Mouse (Mus musculus) G1E-ER4 (cell line): Measurements from ENCODE around the gene Tdrd9. TPM values are rescaled to one million over a fixed set of nuclear protein-coding genes. Genes with fewer than 3 reads are reported as not detected.

Experiments used
- GATA1 ChIP-seq: IDR thresholded peaks from one replicate; pipeline ENCODE4 v1.8.0; 2012; ENCODE audit warnings: low read length, inconsistent platforms
- polyA plus RNA-seq: library from polyadenylated mRNA; stranded (reverse); fragments of >175 nt; gene quantifications from 2 replicates; pipeline ENCODE4 v1.2.3, GENCODE M21; 2012

The Tdrd9 gene
- polyA plus RNA-seq, 1 experiment: not detected

DNA sequence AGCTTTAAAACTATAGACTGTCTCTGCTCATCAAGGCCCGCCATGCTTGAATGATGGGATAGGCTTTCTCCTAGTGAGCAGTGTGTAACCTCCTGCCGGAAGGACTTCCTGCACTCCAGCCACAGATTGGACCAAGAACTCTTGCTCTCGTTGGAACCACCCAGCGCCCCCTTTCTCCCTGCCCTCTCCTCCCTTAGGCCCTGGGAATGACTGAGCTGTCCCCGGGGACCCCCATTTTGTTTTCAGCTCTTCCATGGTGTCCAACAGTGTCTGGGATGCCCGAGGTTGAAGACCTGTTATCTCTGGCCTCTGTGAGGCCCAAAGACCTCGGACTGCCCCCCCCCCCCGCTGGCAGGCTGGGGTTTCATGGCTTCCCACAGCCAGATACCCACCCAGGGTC is 108.6 kb downstream of the Tdrd9 start:
- TF ChIP-seq GATA1: no peak

DNA sequence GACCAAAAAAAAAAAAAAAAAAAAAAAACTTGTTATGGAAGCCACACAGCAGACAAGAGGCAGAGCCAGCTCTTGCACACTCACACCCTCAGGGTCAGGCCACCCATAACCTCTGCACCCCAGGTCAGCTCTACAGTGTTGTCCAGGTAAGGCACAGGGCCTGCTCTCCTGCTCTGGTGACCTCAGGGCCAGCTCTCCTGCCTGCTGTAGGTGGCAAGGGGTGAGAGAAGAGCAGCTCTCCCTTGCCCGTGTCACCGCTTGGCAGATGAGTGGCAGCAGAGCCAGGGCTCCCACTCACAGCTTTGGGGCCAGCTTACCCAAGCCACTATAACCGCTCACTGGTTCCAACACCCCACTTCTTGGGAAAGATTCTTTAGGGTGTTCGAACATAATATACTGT is 109.6 kb downstream of the Tdrd9 start:
- no peak for TF ChIP-seq GATA1

DNA sequence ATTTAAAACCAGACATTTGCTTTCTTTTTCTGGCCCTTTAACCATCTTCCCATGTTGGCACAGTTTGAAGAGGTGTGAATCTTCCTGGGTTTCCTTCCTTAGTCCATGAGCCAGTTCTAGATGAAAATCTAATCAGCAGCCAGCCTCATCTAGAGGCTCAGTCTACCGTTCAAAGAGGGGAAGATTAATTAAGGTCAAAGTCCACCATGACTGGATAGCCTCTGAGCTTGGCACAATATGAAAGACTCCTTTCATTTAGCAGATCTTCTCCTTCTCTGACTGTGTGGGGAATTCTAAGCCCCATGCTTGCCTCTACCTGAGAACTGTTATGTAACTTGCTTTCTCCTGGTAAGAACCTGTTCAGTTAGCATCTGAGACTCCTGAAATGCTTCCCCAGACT is 110.9 kb downstream of the Tdrd9 start:
- no peak for TF ChIP-seq GATA1

DNA sequence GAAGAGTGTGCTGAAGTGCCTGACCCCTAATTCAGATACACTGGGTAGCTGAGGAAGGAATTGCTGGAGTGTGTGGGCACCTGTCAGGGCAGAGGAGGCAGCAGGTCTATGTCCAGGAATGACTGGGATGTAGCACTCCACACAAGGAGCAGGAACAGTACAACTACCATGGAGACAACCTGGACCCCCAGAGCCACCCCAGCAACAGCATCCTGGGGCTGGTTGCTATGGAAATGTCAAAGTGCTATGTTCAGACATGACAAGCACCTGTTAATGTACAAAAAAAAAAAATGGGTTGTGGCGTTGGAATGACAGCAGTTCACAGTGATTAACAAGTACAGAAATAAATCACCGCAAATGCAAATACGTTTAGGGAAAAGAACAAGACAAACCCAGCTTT is 114.9 kb downstream of the Tdrd9 start:
- no peak for TF ChIP-seq GATA1

DNA sequence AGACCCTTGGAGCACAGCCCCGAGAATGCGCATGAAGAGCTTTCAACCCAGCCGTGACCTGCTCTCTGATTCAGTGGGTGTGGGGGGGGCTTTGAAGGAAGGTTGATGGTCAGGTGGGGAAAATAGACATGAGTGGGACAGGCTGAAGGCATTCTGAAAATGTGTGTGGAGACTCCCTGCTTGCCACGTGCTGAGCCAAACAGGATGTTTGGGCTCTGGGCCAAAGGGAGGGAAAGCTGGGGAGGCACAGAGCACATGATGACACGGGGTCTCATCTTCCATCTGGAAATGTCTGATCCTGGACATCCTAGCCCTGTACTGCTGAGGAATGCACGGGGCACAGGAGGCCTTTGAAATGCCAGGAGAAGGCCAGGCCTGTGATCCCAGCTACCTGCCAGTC is 115.4 kb downstream of the Tdrd9 start:
- no peak for TF ChIP-seq GATA1

DNA sequence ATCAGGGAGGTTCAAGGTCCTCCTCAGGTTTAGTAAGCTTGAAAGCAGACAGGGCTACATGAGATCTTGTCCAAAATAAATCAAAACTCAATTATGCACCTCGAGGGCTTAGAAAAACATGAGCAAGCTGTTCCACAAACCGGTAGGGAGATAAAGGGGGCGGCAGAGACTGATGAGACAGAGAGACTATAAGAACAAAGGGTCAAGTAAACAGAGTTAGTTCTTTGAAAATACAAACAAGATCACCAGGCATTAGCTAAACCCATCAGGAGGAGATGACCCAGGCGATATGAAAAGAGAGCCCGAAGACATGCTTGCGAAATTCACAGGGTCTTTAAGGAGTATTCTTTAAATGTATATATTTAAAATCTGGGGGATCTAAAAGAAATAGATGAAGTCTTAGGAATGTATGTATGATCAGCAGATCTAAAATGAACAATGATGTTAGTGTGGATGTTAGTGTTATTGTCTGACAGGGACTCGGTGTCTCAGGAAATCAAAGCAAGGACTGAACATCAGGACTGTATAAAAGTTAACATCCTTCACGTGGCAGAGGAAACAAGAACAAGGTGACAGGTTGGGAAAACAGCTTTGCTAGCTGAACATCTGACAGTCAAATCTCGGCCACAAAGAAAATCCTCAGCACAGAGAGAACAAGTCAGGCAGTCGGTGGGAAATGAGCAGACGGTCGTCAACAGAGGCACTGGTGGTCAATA is 117.4 kb downstream of the Tdrd9 start:
- TF ChIP-seq GATA1: no peak

DNA sequence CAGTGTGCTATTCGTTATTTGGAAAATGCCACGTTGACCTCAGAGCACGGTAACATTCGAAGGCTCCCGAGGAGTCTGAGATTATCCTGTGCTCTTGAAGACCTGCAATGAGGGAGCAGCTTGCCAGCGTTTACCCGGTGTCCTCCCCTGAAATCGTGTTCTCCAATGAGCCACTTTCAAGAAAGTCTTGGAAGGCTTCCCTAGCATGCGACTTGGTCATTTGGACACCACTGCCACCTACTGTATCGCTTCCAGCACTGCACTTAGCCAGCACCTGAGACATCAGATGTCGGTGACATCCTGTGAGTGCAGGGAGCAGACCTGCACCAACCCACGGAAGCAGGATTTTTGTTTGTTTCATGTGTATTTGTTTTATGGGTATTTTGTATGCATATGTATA is 119.7 kb downstream of the Tdrd9 start:
- no peak for TF ChIP-seq GATA1

DNA sequence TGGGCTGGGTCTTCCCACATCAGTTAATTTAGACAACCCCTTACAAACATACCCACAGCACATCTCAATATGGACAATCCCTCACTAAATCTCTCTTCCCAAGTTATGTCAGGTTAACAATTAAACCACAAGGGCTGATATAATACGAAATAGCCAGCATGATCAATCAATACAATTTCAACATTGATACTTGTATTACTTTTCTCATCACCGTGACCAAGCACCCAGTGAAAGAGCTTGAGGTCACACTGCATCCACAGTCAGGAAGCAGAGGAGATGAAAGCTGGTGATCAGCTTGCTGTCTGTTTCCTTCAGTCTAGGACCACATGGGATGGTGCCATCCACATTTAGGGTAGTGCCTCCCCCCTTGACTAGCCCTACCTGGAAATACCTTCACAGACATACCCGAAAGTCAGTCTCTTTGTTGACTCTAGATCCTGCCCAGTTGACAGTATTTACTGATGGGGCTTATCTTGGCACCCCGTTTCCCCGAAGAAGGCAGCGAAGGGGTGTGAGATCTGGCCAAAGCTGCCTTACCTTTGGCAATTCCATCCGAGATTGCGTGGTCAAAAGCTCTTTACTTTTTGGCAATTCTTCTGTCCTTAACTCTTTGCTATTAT is 123.0 kb downstream of the Tdrd9 start:
- no peak for TF ChIP-seq GATA1

DNA sequence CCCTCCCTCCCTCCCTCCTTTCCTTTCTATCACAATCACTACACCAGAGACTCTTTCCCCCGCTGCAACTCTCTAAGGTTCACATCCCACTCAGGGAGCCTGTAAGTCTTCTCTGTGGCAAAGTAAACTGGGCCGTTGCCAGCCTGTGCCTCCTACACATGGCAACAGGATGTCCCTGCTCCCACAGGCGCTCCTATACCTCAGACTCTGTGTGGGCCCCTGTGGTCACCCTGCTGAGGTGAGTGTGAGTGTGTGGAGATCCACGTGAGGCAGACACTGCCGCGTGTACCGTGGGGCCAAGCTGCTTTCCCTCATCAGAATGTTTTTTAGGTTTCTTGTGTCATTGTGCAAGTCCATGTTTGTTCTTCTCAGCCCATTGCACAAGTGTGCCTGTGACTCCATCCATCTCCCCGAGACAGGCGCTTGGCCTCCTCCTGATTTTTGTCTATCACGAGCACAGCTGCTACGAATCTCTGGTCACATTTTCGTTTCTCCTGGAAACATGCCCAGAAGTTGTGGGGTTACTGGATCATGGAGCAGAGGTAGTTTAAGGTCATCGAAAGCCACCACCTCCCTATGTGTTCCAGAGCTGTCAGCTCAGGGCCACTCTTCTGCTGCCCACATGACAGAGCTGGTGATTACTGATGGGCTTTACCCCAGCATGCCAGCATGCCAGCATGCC is 124.8 kb downstream of the Tdrd9 start:
- TF ChIP-seq GATA1: no peak

DNA sequence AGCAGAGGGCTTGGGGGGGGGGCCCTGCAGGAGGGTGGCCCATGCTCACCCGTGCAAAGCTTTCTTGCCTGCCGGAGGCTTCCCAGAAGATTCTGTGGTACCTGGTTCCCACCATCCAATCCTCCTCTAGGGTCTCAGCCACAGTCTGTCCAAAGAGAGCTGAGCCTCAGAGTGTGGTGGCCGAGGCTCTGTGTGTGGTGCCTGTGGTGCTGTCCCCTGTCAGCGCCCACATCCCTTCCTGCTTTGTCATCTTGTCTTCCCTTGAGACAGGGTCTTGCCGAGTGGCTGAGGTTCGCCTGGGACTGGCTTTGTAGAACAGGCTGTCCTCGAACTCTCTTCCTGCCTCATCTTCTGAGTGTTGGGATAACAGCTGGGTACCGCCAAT is 125.4 kb downstream of the Tdrd9 start:
- no peak for TF ChIP-seq GATA1

DNA sequence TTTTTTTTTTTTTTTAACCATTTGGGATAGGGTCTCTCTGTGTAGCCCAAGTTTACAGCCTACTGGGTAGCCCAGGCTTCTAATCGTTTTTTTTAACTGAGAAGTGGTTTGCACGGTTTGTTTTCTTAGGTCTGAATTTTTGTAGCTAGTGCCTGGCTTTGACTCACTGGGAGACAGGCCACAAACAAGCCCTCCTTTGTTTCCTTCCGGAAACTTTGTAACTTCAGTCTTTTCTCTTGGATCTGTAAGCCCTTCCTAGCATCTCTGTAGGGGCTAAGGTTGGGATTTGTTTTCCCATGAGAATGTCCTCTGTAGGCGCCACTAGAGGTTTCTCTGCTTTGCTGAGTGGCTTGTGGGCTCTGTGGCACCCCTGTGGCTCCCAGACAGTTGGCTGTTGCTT is 128.7 kb downstream of the Tdrd9 start:
- TF ChIP-seq GATA1: no peak

DNA sequence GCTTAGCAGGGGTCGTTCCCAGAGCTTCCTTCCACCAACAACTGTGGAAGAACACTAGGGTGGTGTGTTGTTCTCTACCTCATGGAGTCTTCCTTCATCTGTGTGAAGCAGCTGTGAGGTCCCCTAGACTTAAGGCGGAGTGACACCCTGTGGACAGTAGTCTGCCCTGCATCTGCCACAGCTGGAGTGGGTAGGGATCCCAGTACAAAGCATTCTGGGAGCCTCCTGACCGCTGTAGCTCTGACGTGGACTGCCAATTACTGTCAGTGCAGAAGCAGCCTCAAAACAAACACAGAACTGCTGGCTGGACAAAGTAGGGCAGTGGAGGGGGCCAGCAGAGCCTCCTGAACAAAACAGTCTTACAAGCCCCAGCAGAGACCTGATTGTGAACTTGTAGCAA is 129.7 kb downstream of the Tdrd9 start:
- TF ChIP-seq GATA1: no peak

DNA sequence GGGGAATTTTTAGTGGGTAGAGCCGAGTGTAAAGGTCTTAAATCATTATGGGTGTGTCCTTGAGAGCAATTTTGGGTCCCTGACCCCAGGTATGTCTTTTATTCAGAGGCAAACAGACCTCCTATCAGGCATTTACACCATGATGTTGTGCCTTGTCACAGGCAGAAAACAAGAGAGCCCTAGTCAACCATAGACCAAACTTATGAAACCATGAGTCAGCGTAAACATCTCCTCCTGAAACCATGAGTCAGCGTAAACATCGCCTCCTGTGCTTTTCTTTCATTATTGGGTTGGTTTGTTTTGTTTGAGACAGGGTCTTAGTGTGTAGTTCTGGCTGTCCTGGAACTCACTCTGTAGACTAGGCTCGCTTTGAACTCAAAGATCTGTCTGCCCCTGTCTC is 131.8 kb downstream of the Tdrd9 start:
- TF ChIP-seq GATA1: no peak

DNA sequence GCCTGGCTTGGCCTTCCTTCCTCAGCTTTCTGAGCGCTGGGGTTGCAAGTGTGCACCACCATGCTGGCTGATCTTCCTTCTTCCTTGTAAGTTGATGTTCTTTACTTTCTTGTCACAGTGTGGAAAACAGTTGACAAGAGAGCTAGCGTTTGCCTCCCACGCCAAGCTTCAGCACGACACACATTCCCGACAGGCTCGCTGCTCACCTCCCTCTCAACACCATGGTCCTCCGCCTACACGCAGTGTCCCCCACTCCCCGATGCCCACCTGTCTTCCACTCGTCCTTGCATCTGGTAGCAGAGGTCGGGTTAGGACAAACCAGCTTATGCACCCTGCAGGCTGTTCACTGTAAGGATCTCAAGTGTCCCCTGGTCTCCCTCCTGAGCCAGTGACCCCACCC is 133.5 kb downstream of the Tdrd9 start:
- no peak for TF ChIP-seq GATA1

DNA sequence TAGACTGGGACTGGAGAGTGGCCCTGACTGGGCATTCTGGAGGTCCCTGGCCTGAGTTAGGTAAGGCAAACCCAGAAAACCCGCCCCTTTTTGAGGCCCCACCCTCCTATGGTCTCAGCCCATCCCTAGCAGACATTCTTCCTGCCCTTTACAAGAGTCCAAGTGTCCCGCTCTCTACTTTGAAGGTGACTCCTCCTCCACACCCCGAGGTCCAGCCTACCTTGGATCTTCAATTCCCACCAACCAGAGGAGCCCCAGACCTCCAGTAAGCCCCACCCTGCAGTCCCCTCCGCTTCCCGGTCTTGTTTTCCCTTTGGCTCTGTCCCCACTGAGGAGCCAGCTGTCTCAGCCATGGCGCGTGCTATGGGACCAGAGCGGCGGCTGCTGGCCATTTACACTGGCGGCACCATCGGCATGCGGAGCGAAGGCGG is 135.2 kb downstream of the Tdrd9 start, which contains the start of gene Aspg:
Gene Aspg, plus strand, starts transcription at position 139 of the 431 bp plus-strand sequence.
- no peak for TF ChIP-seq GATA1

DNA sequence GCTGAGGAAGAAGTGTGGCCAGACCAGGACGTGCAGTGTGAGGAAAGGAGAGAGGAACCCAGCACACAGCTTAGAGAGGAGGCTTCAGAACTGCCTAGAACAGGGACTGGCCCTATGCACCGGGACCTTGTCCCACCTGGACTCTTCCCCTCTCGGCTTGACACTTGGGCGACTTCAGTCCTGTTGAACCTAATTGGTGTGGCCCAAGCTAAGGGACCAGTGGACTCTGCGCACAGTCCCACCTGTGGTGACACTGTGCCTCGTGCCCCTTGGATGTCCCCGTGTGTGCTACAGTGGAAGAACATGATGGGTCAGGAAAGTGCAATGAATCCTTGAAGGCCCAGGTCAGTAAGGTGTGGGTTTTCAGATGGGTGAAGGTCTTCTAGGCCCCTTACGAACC is 136.3 kb downstream of the Tdrd9 start:
- no peak for TF ChIP-seq GATA1
